Mouse (Mus musculus) hindlimb bud, embryonic 11.5 days (tissue): Measurements from ENCODE around the gene Casp6.

Experiments used
- DNase-seq: peaks from one replicate; pipeline ENCODE4 v3.0.0-alpha.2; 2012; ENCODE audit warnings: low read depth, low spot score; ENCODE audit errors: extremely low spot score

Gene Casp6

GRCm38 (mm10) chr3:129917424-129917823 is 16.2 kb downstream of the Casp6 start:
- no peak for DNase-seq

GRCm38 (mm10) chr3:129918434-129918833 is 17.2 kb downstream of the Casp6 start:
- DNase-seq = no peak

DNA sequence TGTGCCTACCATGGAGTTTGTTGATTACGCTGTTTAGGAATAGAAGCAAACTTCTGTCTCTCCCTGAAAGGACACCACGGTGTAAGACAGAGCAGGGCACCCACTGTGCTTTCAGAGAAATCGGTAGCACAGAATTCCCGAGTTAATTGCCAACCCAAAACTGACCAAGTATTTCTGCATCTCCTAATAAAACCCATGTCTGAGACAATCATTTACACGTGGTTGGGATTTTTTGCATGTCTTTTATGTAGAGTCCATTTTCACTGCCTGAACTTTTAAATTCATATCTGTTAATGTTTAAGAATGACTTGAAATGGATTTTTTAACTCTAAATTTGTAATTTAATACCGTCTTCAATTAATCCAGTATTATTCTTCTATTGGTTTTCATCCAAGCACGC is 22.4 kb downstream of the Casp6 start:
- DNase-seq = no peak

GRCm38 (mm10) chr3:129925861-129926260 is 24.6 kb downstream of the Casp6 start:
- DNase-seq = no peak

DNA sequence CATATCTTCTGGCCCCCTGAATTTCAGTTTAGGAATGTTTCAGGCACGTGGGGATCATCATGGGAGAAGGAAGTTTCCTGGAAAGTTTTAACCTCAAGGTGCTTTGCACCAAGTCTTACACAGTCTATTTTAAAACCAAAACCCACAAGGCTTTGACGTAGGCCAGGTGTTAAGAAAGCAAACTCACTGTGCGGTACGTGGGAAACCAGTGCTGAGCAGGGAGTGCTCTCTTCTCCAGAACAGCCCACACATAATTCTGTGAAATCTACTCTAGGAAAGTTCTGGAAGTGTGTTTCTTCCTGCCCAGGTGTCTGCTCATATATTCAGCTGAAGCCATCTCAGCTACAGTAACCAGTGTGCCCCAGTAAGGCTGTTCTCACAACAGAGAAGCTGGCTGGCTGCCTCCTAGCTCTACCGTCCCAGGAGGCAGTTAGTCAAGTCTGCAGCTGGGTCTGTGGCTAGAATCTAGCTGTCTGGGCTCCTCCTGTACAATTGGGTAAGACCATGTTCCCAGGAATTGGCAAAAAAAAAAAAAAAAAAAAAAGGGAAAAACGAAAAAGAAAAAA is 29.1 kb downstream of the Casp6 start:
- DNase-seq = no peak

GRCm38 (mm10) chr3:129932443-129932842 is 31.2 kb downstream of the Casp6 start:
- no peak for DNase-seq

- DNase-seq = no peak
Measured at GRCm38 (mm10) chr3:129936561-129936960, 35.3 kb downstream of the Casp6 start.

- no peak for DNase-seq
Measured at GRCm38 (mm10) chr3:129937848-129938247, 36.6 kb downstream of the Casp6 start.

DNA sequence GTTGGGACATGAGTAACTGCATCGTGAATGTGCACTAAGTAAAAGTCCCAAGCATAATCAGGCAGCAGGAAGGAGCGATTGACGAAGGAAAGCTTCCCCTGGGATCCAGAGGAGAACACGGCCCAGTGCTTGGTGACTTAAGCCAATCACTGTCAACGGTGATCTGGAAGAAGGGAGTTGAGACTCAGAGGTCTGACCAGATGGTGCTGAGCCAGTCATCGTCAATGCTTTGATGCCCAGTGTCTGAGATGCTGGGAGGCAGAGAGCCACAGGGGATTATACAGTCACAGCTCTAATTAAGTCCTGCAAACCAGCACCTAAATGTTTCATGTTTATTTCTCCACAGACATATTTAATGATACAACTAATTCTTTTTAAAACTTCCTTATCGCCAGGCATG is 37.8 kb downstream of the Casp6 start:
- no peak for DNase-seq

GRCm38 (mm10) chr3:129940780-129941179 is 39.6 kb downstream of the Casp6 start:
- DNase-seq = no peak

DNA sequence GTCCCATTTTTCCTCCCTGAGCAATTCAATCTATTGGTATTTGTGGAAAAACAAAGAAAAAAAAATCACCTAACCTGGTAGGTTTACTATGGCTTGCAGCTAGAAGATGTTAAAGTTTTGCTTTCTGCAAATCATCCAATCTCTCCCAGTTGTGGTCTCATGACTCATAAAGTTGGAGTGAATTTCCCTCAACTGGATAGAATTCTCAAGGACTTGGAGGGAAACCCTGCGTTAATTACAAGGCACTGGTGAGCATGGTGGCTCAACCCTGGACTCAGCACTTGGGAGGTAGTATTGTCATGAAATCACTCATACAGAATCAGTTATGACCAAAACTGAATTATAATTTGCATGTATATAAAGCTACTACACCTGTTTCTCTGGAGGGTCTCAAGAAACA is 40.1 kb downstream of the Casp6 start:
- no peak for DNase-seq

DNA sequence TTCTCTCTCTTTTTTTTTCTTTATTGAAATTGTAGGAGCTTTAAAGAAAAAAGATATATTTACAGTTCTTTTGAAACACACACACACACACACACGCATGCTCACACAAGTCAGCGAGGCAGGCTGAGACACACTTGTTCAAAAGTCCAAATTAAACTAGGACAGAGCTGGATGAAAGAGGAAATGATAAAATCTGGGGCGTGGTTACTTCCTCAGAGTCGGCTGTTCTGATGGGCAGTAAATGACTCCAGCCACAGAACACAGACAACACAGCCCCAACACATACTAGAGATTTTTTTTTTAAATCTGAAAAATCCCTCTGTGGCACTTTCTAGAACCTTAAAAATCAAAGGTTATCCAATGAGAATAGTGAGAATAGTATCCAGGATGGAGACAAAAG is 42.6 kb downstream of the Casp6 start:
- DNase-seq = no peak

DNA sequence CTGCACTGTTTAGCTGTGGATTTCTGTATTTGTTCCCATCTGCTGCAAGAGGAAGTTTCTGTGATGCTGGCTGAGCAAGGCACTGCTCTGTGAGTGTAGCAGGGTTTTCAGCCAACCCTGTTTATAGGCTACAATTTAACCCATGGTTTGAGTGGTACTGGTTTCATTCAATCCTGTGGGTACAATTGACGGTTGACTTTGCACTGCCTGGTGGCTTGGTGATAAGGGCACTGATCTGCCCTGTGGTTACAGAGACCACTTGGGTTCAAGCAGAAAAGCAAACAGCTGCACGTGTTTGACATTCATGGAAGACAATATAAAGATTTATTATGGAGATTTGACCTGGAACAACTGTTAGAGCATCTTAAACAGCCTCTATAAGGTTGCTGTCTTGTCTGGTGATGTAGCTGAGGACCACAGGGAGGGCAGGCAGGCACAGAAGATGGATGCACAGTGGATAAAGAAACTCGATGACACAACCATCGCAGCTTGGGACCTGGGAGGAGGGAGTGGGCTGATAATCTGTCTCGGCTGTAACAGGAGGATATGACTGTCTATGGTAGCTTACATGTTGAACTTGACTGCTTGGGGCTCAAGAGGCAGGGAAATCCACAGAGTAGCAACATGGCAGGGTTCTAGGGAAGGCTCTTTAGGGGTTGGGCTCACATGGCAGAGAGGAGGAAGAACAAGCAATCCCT is 45.1 kb downstream of the Casp6 start:
- DNase-seq = no peak

- DNase-seq = no peak
Measured at GRCm38 (mm10) chr3:129948359-129948758, 47.1 kb downstream of the Casp6 start.

GRCm38 (mm10) chr3:129949158-129949773 is 48.0 kb downstream of the Casp6 start:
- no peak for DNase-seq

DNA sequence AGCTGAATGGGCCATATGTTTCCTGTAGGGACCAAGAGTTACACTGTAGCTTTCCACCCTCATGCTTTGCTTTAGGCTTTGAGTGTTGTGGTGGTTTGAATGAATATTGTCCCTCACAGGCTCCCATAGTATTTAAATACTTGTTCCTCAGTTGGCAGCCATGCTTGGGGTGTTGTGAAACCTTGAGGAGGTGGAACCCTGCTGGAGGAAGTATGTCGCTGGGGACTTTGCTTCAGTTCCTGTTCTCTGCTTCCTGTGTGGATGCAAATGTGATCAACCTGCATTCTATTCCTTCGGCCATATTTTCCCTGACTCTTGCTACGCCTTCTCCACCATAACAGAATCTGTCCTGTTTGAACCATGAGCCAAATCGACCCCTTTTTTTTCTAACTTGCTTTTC is 52.1 kb downstream of the Casp6 start:
- DNase-seq = no peak

DNA sequence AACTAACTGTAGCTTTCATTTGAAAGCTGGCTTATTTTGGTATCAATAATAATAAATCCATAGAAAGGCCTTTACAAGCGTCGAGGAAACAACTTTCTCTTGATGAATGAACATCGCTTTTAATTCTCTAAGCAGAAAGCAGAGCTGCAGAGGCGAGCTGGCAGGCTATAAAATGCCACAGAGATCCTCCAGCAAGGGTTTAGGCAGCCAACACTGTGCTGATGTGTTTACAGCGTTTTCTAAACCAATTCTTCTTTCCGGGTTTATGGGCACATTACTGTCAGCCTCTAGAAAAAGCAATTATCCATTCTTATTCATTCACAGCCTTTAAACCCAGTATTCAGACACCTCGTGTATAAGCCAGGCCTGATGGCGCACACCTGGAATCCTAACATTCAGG is 61.3 kb downstream of the Casp6 start:
- no peak for DNase-seq
